Mouse (Mus musculus) right cerebral cortex, adult 2 months (tissue): ENCODE measurements at regions not wholly inside any gene's neighbourhood (a gene's known extent, or its start where the extent isn't known, plus 50 kb on each side); places are given as distances from the start of the nearest gene placed in this dataset.
"Not testable (repeated sequence)": the region's sequence is repeated elsewhere in the genome, so short reads cannot be mapped to it uniquely, and the experiment has no call there.

Experiments
- DNase-seq, 2 experiments: peaks; one replicate each; pipeline ENCODE4 v3.0.0; 2021 to 2022; ENCODE audit warnings: low spot score in 2 of 2

- DNase-seq, result no peak
These were observed 112.2 kb downstream of the Kif20b start for GRCm38 (mm10) chr19:35034408-35034807.

DNA sequence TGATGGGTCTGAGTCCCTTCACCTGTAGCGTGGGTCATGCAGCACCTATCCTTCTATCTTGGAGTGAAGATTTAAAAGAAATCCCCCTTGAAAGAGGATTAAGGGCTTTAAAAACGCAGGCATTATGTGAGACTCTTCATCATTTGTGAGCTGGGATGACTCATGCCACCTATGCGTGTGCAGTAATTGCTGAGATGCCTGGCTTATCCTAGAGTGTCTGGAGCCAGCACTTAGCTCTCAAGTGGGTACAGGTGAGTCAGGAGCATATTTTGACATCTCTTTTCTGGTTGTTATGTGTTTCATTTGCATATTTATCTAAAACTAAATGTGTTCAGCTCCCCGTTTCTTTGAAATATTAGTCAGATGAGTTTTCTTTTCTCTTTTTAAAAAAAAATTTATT lies 123.4 kb downstream of the Kif20b start:
- DNase-seq, result no peak

DNA sequence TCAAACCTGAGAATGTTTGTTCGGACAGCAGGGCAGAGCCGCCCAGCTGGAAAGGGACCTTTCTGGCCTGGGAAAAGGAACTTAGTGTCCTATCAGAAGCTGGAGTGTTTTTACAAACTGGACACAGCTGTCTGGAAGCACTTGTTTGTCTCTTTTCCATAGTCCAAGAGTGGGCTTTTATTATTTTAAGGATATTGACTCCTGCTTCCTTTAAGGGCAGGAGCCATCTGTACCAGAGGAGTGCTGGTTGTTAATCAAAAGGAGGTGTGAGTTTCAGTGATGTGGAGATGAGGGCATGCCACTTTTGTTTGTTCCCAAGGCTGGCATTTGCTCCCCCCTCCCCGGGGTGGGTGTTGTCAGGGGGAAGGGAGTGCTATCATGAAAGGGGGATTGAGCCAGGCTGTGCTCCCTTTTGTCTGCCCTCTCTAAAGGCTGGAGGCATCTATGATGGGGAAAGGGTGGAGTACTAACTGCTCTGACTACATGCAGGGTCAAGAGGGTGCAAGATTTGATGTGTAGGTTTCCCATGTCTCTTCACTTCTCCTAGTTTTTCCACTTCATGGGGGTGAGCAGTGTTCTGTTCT lies 144.3 kb downstream of the Kif20b start:
- DNase-seq, result no peak

GRCm38 (mm10) chr19:35081126-35081525 lies 159.0 kb downstream of the Kif20b start:
- DNase-seq, result no peak

- DNase-seq, result no peak
These were observed 179.1 kb downstream of the Kif20b start for GRCm38 (mm10) chr19:35101244-35101643.

DNA sequence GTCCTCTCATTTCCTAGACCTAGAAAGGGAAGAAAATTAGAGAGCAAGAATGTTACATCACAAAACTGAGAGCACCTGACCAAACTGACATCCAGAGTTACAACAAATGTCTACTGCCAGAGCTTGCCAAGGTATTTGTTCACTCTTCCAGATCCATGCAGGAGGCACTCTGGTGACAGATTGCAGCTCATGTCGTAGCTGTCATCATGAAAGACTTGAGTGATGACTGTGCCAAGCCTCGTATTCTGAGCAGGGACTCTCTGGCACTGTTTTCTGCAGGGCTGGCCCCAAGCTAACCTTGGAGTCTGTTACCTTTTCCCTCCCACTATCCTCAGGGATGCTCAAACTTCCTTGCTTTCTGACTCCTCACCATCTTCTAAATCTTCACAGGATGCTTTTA lies 192.2 kb downstream of the Kif20b start:
- DNase-seq, result no peak

DNA sequence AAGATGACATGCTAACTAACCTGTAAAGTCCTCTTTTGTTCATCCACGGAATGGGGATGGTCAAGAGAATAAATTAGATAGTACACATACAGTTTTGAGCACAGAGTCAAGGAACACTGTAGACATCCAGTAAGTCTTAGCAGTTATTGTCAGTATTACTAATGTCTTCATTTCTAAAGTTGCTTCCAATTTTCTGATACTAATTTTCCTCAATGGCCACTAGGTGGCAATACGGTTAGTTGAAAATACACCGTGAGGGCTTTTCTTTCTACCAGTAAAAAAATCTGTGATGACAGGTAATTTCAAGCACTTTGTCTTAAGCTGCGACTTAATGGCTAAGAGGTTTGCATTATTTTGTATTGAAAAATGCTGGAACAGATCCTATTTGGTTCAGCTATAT lies 203.1 kb downstream of the Kif20b start:
- DNase-seq, result no peak

GRCm38 (mm10) chr19:35126594-35127051 lies 204.5 kb downstream of the Kif20b start:
- no peak for DNase-seq

- DNase-seq, result no peak
These were observed 205.9 kb downstream of the Kif20b start for GRCm38 (mm10) chr19:35128104-35128503.

DNA sequence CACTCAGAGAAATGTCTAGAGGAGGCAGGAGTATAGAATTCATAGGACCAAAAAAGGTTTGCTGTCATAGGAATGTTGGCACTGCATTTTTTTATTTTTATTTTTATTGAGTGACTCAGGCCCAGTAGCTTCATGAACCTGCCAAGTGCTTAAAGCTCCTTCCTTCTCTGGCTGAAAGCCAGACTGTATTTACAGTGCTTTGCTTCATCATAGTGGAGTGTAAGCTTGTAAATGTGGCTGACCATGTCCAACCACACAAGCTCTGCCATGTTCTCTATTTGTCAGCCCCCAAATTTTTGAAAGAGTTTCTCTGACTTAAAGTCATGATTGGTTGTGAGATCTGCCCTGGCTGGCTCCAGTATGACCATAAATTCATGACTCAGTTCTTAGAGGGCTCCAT lies 221.0 kb downstream of the Kif20b start:
- no peak for DNase-seq

GRCm38 (mm10) chr19:35143781-35144180 lies 221.6 kb downstream of the Kif20b start:
- DNase-seq, result no peak

DNA sequence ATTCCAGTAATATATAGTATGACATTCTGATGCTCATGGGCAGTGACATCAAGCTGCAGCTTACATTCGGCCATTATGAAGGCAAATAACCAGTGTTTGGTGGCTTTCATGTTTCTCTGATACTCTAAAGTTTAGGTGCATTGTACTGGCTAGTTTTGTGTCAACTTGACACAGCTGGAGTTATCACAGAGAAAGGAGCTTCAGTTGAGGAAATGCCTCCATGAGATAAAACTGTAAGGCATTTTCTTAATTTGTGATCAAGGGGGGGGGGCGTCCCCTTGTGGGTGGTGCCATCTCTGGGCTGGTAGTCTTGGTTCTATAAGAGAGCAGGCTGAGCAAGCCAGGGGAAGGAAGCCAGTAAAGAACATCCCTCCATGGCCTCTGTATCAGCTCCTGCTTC lies 227.3 kb downstream of the Kif20b start:
- DNase-seq, result not testable (repeated sequence)

- DNase-seq, result no peak
These were observed 228.9 kb downstream of the Kif20b start for GRCm38 (mm10) chr19:35150780-35151725.

GRCm38 (mm10) chr19:35151841-35152240 lies 229.7 kb downstream of the Kif20b start:
- no peak for DNase-seq

- DNase-seq, result no peak
These were observed 235.7 kb downstream of the Kif20b start for GRCm38 (mm10) chr19:35157849-35158248.

DNA sequence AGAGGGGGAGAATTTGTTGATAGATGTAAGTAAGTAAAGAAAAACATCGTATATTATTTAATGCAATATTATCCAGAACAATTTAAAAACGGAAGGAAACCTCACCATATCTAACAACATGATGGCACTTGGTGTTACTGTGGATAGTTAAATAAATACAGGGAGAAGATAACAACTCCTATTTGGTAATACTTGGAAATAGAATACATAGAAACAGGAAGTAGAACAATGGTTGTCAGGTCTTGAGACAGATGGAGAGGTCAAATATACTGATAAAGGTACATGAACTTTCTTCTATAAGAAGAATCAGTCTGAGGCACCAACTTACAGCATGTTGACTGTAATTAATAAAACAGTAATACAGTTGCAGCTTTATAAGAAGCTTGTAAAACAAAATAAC lies 242.6 kb downstream of the Kif20b start:
- no peak for DNase-seq

- DNase-seq, result no peak
These were observed 248.4 kb downstream of the Kif20b start for GRCm38 (mm10) chr19:35170554-35170953.

- DNase-seq, result no peak
These were observed 257.9 kb downstream of the Kif20b start for GRCm38 (mm10) chr19:35180102-35180501.

GRCm38 (mm10) chr19:35205557-35206239 lies 283.5 kb downstream of the Kif20b start:
- no peak for DNase-seq

DNA sequence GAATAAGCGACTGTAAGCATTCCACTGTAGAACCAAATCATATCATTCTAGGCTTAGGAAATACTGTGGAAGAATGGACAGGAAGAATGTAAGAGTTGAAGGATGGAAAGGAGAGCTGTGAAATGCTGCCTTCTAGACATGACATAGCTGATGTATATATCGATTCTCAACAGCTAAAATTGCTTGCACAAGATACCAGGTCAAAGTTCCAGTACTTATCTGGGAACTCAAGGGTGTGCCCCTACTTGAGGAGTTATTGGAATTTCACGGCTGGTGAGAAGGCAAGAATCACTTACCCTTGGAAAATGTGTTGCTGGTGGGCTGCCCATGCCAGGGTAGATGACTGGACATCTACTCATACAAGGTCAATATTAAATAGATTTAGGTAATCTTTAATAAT lies 322.0 kb downstream of the Kif20b start:
- no peak for DNase-seq

- no peak for DNase-seq
These were observed 325.4 kb downstream of the Kif20b start for GRCm38 (mm10) chr19:35247531-35247930.

GRCm38 (mm10) chr19:35258634-35259033 lies 336.5 kb downstream of the Kif20b start:
- DNase-seq, result not testable (repeated sequence)
